Mouse (Mus musculus) kidney, adult 18-20 months (tissue): ENCODE measurements around the gene Atp5j2.
A peak's percentile ranks its signal among the peaks of the same experiment; 100 is the strongest.
"Not testable (repeated sequence)": the region's sequence is repeated elsewhere in the genome, so short reads cannot be mapped to it uniquely, and the experiment has no call there.

Source experiments
- DNase-seq: peaks from one replicate; pipeline ENCODE4 v3.0.0; 2021

The Atp5j2 gene

GRCm38 (mm10) chr5:145191962-145192361 is at the start of gene Atp5j2:
Atp5j2 (minus strand) TSS chr5:145192062.
- DNase-seq, result no peak

DNA sequence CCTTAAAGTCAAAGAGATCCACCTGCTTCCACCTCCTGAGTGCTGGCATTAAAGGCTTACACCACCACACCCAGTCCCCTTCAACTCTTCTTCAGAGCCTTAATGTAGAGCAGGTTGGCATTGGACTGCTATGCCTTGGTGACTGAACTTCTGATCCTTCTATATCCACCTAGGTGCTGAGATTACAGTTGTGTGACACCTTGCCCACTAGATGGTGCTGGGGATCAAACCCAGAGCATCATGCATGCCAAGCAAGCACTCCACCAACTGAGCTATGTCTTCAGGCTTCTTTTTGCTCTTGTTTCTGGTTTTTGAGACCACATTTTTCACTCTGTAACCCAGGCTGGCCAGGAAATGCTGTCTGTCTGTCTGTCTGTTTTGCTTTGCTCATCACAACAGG is 42.8 kb upstream of the Atp5j2 start:
- DNase-seq, result peak; percentile 35

DNA sequence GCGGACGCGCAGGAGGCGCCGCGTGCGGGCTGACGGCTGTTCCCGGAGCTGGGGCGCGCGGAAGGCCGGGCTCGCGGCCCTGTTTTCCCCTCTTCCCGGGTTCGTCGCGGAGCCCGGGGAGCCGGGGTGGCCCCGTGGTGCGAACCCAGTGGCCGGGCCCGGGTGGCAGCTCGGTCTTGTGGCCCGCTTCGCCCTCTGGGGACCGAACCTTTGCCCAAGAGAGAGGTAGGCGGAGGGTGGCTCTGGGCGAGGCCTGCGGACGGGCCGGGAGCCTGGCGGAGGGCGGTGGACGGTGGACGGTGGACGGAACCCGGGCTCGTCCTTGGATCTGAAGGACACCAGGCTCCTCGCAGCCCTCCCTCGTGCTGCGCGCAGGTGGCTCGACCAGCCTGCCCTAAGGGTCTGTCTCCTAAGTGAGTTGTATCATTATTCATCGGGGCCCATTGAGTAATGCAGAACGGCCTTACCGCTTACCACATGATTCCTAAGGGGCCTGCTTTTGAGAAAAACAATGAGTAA is 40.1 kb upstream of the Atp5j2 start:
- no peak for DNase-seq

DNA sequence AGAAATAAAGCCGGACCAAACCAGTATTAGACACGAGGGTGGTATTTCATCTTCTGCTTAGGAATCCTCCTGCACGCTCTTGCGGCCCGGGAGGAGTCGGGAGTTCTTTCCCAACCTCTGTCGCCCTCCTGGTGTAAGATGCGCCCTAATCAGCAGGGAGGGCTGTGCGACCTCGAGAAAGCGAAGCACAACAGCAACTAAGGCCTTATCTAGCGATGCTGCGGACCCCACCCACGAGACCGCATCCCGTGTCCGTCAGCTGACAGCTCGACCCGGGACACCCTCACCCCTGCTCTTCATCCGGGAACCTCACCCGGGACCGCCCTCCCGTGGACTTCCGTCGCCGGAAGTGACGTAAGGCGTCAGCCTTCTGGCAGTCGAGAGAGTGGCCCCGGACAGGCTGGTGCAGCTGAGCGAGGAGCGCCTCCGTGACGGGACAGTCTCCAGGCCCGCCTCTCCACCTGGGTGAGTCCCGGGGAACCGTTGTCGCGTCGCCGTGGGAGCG is 39.6 kb upstream of the Atp5j2 start, which contains the start of gene Zfp655:
Zfp655 (plus strand) TSS at position 349 of the 505 bp plus-strand sequence.
- DNase-seq, result peak; percentile 98

- DNase-seq, result peak; percentile 23
These were observed 38.8 kb upstream of the Atp5j2 start for GRCm38 (mm10) chr5:145230641-145231040.

DNA sequence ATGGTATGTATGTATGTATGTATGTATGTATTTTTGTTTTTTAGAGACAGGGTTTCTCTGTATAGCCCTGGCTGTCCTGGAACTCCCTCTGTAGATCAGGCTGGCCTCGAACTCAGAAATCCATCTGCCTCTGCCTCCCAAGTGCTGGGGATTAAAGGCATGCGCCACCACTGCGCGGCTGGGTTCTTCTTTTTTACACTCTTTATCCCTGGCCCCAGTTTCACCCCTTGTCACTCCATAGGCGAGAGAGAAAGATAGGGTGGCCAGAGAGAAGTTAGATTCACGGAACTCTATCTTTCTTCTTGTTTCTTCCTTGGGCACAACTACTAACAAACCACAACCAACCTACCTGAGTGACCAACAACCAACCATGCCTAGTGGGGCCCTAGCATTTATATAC is 37.4 kb upstream of the Atp5j2 start:
- DNase-seq, result not testable (repeated sequence)

DNA sequence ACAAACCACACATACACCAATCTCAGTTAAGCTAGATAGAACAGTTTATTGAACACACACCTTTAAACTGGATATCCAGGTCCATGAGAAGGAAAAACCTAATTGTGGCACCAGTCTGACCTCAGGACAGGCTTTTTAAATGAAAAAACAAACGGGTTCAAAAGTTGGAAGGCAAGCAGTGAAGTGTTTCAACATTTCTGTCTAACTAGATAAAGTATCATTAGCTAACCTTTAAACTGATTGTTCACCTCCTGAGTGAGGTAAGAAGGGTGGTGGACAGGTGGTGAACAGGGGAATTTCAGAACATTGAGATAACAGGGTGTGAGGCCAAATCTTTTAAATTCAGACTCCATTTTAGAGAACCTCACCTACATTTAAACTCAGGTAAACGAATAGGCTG is 34.6 kb upstream of the Atp5j2 start:
- DNase-seq, result no peak

- DNase-seq, result no peak
These were observed 31.5 kb upstream of the Atp5j2 start for GRCm38 (mm10) chr5:145223395-145223794.

DNA sequence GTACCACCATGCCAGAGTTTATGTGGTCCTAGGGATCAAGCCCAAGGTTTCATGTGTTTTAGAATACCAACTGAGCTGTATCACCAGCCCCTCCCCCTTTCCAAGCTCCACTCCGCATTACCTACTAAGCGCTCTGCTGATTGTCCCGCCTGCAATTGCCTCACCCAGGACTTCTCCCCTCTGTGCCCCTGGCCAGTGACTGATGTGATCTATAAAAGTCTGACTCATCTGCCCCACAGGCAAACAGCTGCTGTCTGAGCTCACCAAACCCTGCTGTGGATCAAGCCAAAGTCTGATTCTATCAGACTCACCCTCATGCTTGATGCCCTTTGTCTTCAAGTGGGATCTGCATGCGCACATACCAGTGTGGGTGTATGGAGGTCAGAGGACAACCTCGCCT is 31.0 kb upstream of the Atp5j2 start:
- DNase-seq, result no peak

GRCm38 (mm10) chr5:145219981-145220380 is 28.1 kb upstream of the Atp5j2 start:
- DNase-seq, result peak; percentile 37

DNA sequence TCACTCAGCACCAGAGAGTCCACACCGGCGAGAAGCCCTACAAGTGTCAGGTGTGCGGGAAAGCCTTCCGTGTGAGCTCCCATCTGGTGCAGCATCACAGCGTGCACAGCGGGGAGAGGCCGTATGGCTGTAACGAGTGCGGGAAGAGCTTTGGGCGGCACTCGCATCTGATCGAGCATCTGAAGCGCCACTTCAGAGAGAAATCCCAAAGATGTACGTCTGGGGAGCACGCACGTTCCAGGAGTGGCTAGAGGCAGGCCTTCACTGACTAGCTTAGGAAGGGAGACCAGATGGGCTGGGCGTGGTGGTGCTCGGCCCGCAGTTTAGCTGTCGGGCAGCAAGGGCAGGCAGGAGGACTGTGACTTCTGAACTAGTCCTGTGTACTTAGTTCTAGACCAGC is 26.8 kb upstream of the Atp5j2 start:
- DNase-seq, result no peak

DNA sequence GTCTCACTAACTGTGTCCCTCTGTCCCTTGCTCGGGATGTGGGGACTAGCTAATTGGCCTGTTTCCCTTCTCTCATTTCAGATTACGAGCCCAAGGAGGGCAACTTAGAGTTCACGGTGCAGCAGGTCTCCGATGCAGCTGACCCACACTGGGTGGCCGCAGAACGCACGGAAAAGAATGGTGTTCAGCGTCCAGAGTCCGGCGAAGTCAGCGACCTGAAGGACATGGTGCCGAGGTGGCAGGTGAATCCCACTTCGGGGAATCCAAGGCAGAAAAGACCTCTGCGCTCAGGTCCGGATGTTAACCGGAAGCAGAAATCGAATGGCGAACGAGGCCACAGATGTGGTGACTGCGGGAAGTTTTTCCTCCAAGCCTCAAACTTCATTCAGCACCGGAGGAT is 26.3 kb upstream of the Atp5j2 start:
- DNase-seq, result no peak

GRCm38 (mm10) chr5:145217746-145218145 is 25.9 kb upstream of the Atp5j2 start:
- no peak for DNase-seq

DNA sequence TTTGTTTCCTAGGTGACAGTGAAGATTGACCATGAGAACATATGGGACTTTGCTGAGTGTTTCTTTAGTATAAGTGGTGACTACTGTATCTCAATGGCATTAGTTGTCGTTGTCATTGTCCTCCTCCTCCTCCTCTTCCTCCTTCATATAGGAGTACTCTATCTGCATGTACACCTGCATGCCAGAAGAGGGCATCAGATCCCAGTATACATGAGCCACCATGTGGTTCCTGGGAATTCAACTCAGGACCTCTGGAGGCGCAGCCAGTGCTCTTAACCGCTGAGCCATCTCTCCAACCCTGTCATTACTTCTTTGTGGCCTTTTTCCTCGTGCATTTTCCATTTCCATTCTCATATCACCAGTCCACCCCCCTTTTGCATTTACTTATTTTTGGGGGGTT is 22.8 kb upstream of the Atp5j2 start:
- DNase-seq, result no peak

DNA sequence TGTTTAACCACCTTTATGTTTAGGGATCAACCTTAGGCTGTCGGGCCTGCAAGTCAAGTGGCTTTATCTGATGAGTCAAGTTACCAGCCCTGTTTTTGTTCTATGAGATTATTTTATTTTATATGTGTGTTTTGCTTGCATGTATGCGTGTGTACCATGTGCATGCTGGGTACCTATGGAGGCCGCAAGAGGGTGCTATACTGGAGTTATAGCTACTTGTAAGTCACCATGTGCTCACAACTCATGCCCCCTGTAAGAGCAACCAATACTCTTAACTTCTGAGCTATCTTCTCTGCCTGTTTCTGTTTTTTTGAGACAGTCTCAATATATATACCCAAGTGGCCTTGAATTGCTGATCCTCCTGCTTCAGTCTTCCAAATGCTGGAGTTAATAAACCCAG is 21.6 kb upstream of the Atp5j2 start:
- DNase-seq, result no peak

DNA sequence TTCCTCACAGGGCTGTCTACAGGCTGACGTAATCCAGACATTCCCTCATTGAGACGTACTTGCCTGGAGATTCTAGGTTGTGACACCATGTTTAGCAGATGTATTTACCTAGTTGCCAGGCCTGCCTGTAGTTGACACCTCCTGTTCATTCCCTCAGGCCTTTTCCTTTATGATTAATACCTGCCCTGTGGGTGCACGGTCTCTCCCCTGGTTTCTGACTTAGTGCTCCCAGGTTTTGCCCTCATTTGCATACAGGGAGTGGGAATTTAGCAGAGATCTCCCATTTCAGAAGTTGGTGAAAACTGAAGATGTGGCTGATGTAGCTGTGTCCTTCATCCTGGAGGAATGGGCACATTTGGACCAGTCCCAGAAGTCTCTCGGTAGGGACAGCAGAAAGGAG is 20.4 kb upstream of the Atp5j2 start:
- no peak for DNase-seq

DNA sequence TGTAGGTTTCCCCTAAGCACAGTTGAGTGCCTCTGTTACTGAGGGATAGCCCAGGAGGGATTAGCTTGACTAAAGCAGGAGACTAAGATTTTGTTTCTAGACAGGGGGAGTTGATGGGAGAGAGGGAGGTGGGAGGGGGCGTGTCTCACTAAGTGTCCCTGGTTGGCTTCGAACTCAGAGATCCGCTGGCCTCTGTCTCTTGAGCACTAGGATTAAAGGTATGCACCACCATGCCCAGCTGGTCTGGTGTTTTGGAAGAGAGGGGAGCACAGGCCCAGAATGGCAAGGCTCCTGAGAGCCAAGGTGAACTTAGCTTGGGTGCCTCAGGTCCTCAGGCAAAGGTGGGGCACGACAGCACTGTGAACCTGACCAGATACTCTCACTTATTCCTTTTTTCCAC is 19.5 kb upstream of the Atp5j2 start:
- DNase-seq, result no peak

GRCm38 (mm10) chr5:145208391-145208790 is 16.5 kb upstream of the Atp5j2 start:
- DNase-seq, result not testable (repeated sequence)

DNA sequence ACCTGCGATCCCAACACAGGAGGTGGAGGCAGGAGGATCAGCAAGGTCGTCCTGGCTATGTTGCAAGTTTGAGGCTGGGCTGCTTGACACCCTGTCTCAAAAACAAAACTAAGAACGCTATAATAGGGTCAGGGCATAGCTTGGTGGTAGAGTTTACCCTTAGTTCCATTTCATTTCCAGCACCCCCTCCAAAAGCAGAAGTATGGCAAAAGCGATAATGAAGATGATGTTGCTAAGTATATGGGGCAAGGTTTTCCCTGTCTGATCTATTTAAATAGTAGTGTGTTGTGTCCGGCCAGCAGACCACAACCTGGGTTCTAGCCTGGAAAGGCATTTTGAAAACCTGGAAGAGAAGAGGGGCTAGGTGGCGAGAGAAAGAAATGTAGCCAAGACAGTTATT is 16.1 kb upstream of the Atp5j2 start:
- DNase-seq, result no peak

DNA sequence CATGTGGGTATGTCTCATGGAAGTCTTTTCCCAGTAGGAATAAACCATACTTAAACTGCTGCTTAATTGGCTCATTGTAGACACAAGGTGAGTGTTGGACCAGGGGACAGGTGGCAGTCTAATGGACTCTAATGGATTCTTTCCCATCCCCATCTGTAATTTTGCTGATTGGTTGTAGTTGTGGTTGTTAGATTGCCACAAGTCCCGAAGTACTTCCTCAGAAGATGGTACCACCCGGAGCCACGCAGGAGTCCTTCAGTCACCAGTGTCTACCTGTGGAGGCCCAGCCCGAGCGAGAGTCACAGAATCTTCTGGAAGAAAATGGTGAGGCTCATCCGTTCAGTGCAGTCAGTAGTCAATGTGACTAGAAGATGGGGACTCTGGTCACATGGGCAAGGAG is 15.5 kb upstream of the Atp5j2 start:
- no peak for DNase-seq

- DNase-seq, result no peak
These were observed 13.2 kb upstream of the Atp5j2 start for GRCm38 (mm10) chr5:145205041-145205440.

DNA sequence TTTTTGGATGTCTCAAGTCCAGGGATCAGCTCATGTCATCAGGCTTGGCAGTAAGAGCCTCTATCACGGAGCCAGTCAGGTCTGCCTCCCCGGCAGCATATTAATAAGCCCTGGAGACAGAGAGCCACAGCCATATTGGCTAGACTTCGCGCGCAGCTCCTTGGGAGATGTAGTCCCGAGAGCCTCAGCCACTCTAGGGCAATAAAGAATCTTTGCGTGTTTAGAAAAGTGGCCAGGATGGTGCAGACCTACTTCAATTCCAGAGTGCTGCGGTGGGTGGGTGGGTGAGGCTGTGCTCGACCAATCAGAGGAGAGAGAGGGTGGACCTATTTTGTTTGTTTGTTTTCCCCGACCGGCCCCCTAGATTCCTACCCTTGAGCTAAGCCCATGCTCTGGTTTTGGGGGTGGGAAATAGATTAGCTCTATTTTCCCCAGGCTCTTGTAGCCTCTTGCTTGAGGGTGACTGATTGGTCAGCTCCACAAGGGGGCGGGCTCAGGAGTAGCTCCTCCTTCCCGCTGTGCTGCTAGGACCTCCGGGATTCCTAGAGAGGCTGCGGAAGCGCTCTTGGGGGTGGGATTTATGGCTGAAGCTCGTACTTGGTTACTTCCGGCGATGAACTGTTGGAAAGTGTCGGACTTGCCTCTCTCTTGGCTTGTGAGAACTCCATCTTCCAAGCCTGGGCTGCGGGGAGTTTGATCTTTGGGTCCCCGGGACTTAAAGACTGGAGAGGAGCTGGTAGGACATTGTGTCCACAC is 12.3 kb upstream of the Atp5j2 start, which contains the start of gene Zkscan5:
Zkscan5 (plus strand) TSS at position 627 of the 756 bp plus-strand sequence.
- DNase-seq, result peak; percentile 97

DNA sequence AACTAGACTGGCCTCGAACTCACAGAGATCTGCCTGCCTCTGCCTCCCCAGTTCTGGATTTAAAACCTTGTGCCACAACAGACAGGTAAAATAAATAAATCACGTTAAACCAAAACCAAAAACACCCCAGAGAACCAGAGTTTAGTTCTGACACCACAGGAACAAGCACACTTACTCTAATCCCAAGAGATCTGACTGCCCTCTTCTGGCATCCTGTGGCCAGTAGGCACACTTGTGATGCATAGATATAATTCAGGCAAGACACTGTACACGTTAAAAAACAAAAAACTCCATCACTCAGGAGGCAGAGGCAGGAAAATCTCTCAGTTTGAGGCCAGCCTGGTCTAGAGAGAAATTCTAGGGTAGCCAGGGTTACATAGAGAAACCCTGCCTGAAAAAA is 10.6 kb upstream of the Atp5j2 start:
- DNase-seq, result no peak

DNA sequence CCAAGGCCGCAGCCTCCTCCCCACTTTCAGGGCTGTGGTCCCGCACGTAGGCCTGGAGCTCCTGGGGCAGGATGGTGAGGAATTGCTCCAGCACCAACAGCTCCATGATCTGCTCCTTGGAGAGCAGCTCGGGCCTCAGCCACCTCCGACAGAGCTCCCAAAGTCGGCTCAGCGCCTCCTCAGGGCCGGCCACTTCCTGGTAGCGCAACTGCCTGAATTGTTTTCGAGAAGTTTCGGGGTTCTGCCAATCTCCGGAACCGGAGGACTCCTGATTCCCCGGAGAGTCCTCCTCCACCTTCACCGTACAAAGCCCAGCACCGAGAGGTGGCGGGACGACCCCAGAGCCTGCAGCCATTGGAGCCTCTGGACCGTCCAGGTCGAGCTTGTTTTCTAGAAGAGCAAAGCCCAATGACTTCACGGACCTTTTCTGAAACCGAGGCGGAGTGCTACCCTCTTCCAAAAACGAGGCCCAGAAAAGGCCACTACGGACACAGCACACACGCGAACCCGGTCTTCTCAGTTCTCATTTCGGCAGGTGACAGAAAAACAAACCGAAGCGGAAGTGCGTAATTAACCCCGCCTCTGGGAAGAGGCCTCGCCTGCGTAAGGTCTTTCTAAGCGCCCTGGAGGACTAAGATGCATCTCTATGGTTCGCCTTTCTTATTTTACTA is 9.6 kb upstream of the Atp5j2 start, which contains the start of gene Zkscan14:
Zkscan14 (minus strand) TSS at position 548 of the 671 bp plus-strand sequence.
- peak; percentile 77 for DNase-seq
